Mouse (Mus musculus) Muller cell, postnatal 12 days (primary cell): ENCODE results near the gene Olfr1459.

Source experiments
- DNase-seq: peaks from one replicate; pipeline ENCODE4 v3.0.0-alpha.2; 2015; ENCODE audit errors: inconsistent ontology term

Olfr1459 gene

GRCm38 (mm10) chr19:13149449-13149848 lies at the start of gene Olfr1459:
TSS of gene Olfr1459 (minus strand) at chr19:13149549.
- DNase-seq: no peak

DNA sequence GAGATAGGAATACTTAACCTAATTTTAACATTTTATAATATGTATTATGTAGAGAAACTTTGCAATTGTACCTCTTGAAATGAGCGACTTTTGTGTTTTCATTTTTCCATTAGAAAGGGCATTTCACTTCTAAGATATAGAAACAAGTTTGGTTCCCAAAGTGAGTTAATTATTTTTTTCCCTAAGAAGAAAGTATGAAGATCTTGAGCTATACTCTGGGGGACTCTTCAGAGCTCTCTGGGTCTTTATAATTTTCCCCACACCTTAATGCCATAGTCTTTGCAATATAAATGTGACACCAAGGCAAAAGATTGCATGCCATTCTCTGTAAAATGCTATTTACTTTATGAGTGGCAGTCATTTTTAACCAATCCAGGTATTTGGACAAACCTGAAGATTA lies 36.1 kb upstream of the Olfr1459 start, which contains the start of gene Olfr1462:
Olfr1462 (plus strand) TSS at position 301 of the 400 bp plus-strand sequence.
- DNase-seq: no peak

DNA sequence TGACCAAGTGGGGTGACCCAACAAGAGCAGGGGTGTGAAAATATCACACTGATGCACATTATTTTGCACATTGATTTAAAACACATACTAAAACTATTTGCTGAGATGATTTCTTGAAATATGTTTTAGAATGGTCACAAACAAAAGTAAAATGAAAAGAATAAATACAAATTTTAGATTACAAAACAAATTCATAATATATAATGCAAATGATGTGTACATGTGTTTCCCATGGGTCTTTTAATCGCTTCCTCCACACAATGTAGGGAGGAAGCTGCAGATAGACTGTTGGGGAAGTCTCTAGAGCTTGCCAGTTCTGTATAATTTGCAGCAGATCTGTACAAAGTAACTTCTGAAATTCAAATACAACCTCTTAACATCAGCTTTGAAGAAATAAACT lies 13.4 kb upstream of the Olfr1459 start, which contains the start of gene Olfr1461:
Olfr1461 (plus strand) TSS at position 301 of the 400 bp plus-strand sequence.
- no peak for DNase-seq

GRCm38 (mm10) chr19:13106675-13107074 lies 42.7 kb downstream of the Olfr1459 start, which contains the start of gene Olfr1458:
TSS of gene Olfr1458 (minus strand) at chr19:13106775.
- no peak for DNase-seq

DNA sequence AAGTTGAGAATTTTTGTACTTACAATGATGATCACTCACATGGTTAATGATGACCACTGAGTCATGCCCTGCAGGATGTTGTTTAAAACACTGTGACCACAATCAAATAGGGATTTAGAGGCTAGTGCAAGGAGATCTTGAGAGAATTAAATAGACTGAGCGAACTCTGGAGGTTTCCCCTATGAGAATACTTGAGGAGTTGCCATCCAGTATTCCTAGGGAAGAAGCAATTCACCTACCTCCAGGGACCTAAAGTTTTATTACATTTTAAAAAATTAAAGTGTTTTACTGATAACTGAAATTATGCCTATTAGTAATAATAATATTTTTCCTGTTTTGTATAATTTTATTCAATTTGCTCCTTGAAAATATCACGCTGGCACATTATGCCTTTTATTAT lies 51.6 kb downstream of the Olfr1459 start, which contains the start of gene Olfr1457:
Olfr1457 (minus strand) TSS at position 101 of the 400 bp plus-strand sequence.
- no peak for DNase-seq

DNA sequence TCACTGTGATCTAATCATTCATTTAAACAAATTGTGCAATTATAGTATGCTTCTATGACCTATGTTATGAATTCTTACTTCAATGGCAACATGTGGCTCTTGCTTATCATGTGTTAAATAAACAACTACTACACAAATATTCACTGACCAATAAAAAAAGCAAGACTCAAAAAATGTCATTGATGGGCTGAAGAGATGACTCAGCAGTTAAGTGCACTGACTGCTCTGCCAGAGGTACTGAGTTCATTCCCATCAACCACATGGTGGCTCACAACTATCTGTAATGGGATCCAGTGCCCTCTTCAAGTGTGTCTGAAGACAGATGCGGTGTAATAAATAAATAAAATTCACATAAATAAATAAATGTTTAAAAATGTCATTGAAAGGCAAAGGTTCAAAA lies 55.4 kb downstream of the Olfr1459 start:
- DNase-seq: no peak
